Mouse (Mus musculus): Measurements from ENCODE around the gene Map4k1.

GRCm38 (mm10) chr7:28939418-28940183 is 42.2 kb upstream of the Map4k1 start:
- TF ChIP-seq POLR2A (IDR thresholded peaks at IDR 0.05; ENCODE audit: control insufficient read depth, low read depth, low read length) (no peak), CTCF (IDR thresholded peaks at IDR 0.05; ENCODE audit: control insufficient read depth, insufficient read depth, insufficient replicate concordance, low read depth, low read length) (no peak)

Measured in testis, adult 2 months (tissue).